Mouse (Mus musculus) liver, embryonic 11.5 days (tissue): Measurements from ENCODE around the gene Spint3. TPM values are rescaled to one million over a fixed set of nuclear protein-coding genes. Genes with fewer than 3 reads are reported as not detected.

ENCODE experiments used
- ATAC-seq: fragments of 200-750 bp; cut with Nextera tagmentation; replicated peaks from 2 replicates; pipeline ENCODE4 v1.8.0; 2017; ENCODE audit warnings: moderate number of reproducible peaks, mild to moderate bottlenecking, moderate TSS enrichment, moderate library complexity; ENCODE audit not compliant: low FRiP score
- DNase-seq: peaks from one replicate; pipeline ENCODE4 v3.0.0-alpha.2; 2017; ENCODE audit warnings: low spot score
- H3K27ac ChIP-seq: fragments of 300-500 bp; sonication (generic); 2 replicates; pipeline ENCODE4 v1.5.1; 2014; ENCODE audit warnings: mild to moderate bottlenecking, low read depth, low read length, control low read depth
- H3K27me3 ChIP-seq: fragments of 300-500 bp; sonication (generic); replicated peaks from 2 replicates; pipeline ENCODE4 v1.6.1; 2014; ENCODE audit warnings: low read length, mixed read lengths; ENCODE audit not compliant: control insufficient read depth, insufficient read depth
- H3K36me3 ChIP-seq: fragments of 300-500 bp; sonication (generic); 2 replicates; pipeline ENCODE4 v1.6.1; 2014; ENCODE audit warnings: mild to moderate bottlenecking, low read length, moderate library complexity, mixed read lengths; ENCODE audit not compliant: control insufficient read depth, insufficient read depth
- H3K4me1 ChIP-seq: fragments of 300-500 bp; sonication (generic); replicated peaks from 2 replicates; pipeline ENCODE4 v1.6.1; 2014; ENCODE audit warnings: low read length, mixed read lengths; ENCODE audit not compliant: control insufficient read depth, insufficient read depth
- H3K4me2 ChIP-seq: fragments of 300-500 bp; sonication (generic); 2 replicates; pipeline ENCODE4 v1.6.1; 2014; ENCODE audit warnings: mild to moderate bottlenecking, control low read depth, moderate library complexity
- H3K4me3 ChIP-seq: fragments of 300-500 bp; sonication (generic); 2 replicates; pipeline ENCODE4 v1.5.1; 2014; ENCODE audit warnings: low read depth, low read length, control low read depth
- H3K9ac ChIP-seq: fragments of 300-500 bp; sonication (generic); 2 replicates; pipeline ENCODE4 v1.6.1; 2014; ENCODE audit warnings: low read depth, low read length, control low read depth
- H3K9me3 ChIP-seq: fragments of 300-500 bp; sonication (generic); 2 replicates; pipeline ENCODE4 v1.6.1; 2016; ENCODE audit warnings: low read length, inconsistent platforms, mixed read lengths; ENCODE audit not compliant: control insufficient read depth
- WGBS: fragments of 180-500 bp; shearing (Covaris S2); extraction: QIAGEN DNeasy Blood & Tissue Kit; methylation state at CpG from one replicate; pipeline ENCODE4 v1.1.7; 2014; 5-methylcytosine and 5-hydroxymethylcytosine counted together
- polyA plus RNA-seq: library from polyadenylated mRNA; unstranded; fragments of >200 nt; fragmentation: Nextera tagmentation; extraction: Ambion mirVana; gene quantifications from 2 replicates; pipeline ENCODE4 v1.2.1, GENCODE M21; 2014

The Spint3 gene
- polyA plus RNA-seq, 1 experiment from 2014 or later, result not detected

DNA sequence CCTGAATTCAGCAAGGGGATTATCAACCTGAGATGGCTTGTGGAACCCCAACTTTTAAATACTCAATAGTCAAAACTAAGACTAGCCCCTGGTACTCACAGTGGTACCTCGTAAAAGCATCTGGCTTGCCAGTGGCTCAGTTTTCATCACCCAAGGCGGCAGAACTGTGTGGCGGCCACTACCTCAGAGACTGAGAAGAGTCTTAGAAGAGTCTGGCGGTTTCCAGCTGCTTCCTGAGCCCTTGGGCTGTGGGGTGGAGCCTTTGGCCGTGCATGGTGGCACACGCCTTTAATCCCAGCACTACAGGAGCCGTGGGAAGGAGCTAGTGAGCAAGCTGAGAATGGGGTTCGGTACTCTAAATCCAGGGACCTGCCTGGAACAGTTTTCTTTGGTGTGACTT is 51.0 kb downstream of the Spint3 start:
- Histone ChIP-seq H3K27me3 (0 out of 2 replicates have a peak, but pooled peaks cover 2% of the 10 kb centered on the region), H3K4me1 (peaks cover 3% of the 10 kb centered on the region; the same call in 1 of the 2 replicates), H3K27ac (no peak overlapping the region), H3K9me3 (no peaks in the 10 kb centered on the region), H3K4me3 (no peak overlapping the region), H3K36me3 (no peaks in the 10 kb centered on the region), H3K9ac (no peak overlapping the region), H3K4me2 (no peak overlapping the region)
- no peak for DNase-seq
- no peak for ATAC-seq
- WGBS, result 18% methylated on average over 8 of the region's 8 CpGs

DNA sequence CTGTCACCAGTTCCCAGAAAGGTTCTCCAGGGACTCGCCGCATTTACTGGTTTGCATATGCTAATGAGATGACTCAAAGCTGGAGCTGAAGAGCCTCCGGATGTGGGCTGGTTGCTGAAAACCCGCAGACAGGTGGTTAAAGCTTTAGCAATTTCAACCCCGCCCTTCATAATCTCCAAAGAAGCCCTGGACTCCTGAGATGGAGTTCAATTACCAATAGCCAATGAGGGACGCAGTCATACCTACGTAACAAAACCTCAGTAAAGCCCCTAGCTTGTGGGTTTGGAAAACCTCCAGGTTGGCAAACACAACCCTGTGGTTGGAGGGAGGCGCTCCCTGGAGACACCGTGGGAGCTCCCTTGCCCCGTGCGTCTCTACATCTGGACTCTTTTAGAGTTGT is 51.4 kb downstream of the Spint3 start:
- WGBS, result 9% methylated on average over 11 of the region's 11 CpGs
- no peaks in the 10 kb centered on the region for H3K36me3 ChIP-seq
- peaks cover 3% of the 10 kb centered on the region; the same call in 1 of the 2 replicates for H3K4me1 ChIP-seq
- no peak for ATAC-seq
- H3K27ac ChIP-seq, result no peak overlapping the region
- H3K27me3 ChIP-seq, result 0 out of 2 replicates have a peak, but pooled peaks cover 2% of the 10 kb centered on the region
- no peak overlapping the region for H3K4me3 ChIP-seq
- H3K9ac ChIP-seq, result no peak overlapping the region
- no peak for DNase-seq
- 0 out of 2 replicates have a peak overlapping the region, but pooled peaks have one; percentile 9 for H3K4me2 ChIP-seq
- H3K9me3 ChIP-seq, result no peaks in the 10 kb centered on the region

DNA sequence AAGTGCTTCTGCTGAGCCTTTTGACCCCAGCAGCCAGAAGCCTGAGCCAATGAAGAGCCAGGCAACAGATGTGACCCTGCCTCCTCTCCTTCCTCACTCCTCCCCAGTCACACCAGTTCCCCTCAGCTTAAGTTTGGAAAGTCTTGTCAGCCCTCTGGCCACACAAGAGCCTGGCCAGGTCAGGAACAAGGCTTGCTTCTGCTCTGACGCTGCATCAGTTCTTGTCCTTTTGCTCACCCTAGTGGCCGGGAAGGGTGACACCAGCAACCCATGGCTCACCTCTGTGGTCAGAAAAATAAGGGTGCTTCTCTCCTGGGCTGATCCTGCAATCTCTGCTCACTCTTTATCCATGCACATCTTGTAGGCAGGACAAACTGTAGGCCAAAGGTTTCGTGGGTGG is 52.5 kb downstream of the Spint3 start:
- 0 out of 2 replicates have a peak, but pooled peaks have one; percentile 26 for ATAC-seq
- 6% methylated on average over 3 of the region's 3 CpGs for WGBS
- no peak overlapping the region for H3K9ac ChIP-seq

More for the DNA sequence above, 52.5 kb downstream of the Spint3 start:
- H3K36me3 ChIP-seq, result no peaks in the 10 kb centered on the region
- no peak overlapping the region for H3K4me3 ChIP-seq
- 0 out of 2 replicates have a peak, but pooled peaks cover 2% of the 10 kb centered on the region for H3K27me3 ChIP-seq
- no peak overlapping the region for H3K27ac ChIP-seq
- DNase-seq, result no peak
- no peak overlapping the region for H3K4me2 ChIP-seq
- peaks cover 3% of the 10 kb centered on the region; the same call in 1 of the 2 replicates for H3K4me1 ChIP-seq
- H3K9me3 ChIP-seq, result no peaks in the 10 kb centered on the region

Other genes with a start within 250 kb of the Spint3 start
- not detected in 2 replicates for gene Svs5, start 240.7 kb downstream of the Spint3 start, polyA plus RNA-seq
- gene Slpi, start 184.4 kb downstream of the Spint3 start, polyA plus RNA-seq, result 9.4 and 11.6 TPM in 2 replicates
- 0.04 and 0.12 TPM in 2 replicates for gene Rbpjl, start 170.3 kb downstream of the Spint3 start, polyA plus RNA-seq
- gene Matn4, start 168.3 kb downstream of the Spint3 start, polyA plus RNA-seq, result 0.14 and 0.32 TPM in 2 replicates
- gene Sdc4, start 129.6 kb downstream of the Spint3 start, polyA plus RNA-seq, result 38.9 and 39.2 TPM in 2 replicates
- gene Sys1, start 116.5 kb downstream of the Spint3 start, polyA plus RNA-seq, result 49.1 and 52.8 TPM in 2 replicates
- gene Gm20458, start 112.5 kb downstream of the Spint3 start, polyA plus RNA-seq, result 4.4 and 7.4 TPM in 2 replicates
- not detected in 2 replicates for gene Trp53tg5, start 99.7 kb downstream of the Spint3 start, polyA plus RNA-seq
- gene Dbndd2, start 87.4 kb downstream of the Spint3 start, polyA plus RNA-seq, result 2.1 TPM in 2 replicates
- gene Pigt, start 75.9 kb downstream of the Spint3 start, polyA plus RNA-seq, result 52.1 and 58.7 TPM in 2 replicates
- gene Wfdc2, start 11.0 kb downstream of the Spint3 start, polyA plus RNA-seq, result 8.2 and 9.1 TPM in 2 replicates
- not detected in 2 replicates for gene Wfdc6a, start 12.0 kb upstream of the Spint3 start, polyA plus RNA-seq
- gene Eppin, start 20.1 kb upstream of the Spint3 start, polyA plus RNA-seq, result not detected in 2 replicates
- gene Wfdc6b, start 40.1 kb upstream of the Spint3 start, polyA plus RNA-seq, result not detected in 2 replicates
- not detected in 2 replicates for gene Wfdc8, start 40.2 kb upstream of the Spint3 start, polyA plus RNA-seq
- not detected in 2 replicates for gene Wfdc16, start 65.3 kb upstream of the Spint3 start, polyA plus RNA-seq
- gene Wfdc10, start 82.6 kb upstream of the Spint3 start, polyA plus RNA-seq, result not detected in 2 replicates
- gene Wfdc9, start 83.1 kb upstream of the Spint3 start, polyA plus RNA-seq, result not detected in 2 replicates
- not detected in 2 replicates for gene Wfdc11, start 100.6 kb upstream of the Spint3 start, polyA plus RNA-seq
- gene Wfdc13, start 111.6 kb upstream of the Spint3 start, polyA plus RNA-seq, result not detected in 2 replicates
- gene Spint4, start 125.0 kb upstream of the Spint3 start, polyA plus RNA-seq, result not detected in 2 replicates
- not detected in 2 replicates for gene Spint5, start 141.8 kb upstream of the Spint3 start, polyA plus RNA-seq
- gene Wfdc3, start 172.5 kb upstream of the Spint3 start, polyA plus RNA-seq, result 0.18 and 0.38 TPM in 2 replicates
- gene Dnttip1, start 172.5 kb upstream of the Spint3 start, polyA plus RNA-seq, result 50.3 and 50.5 TPM in 2 replicates
- 482 and 522 TPM in 2 replicates for gene Ube2c, start 196.4 kb upstream of the Spint3 start, polyA plus RNA-seq
- gene Tnnc2, start 206.5 kb upstream of the Spint3 start, polyA plus RNA-seq, result 0.47 and 1.1 TPM in 2 replicates
- 8.3 and 8.4 TPM in 2 replicates for gene Snx21, start 212.4 kb upstream of the Spint3 start, polyA plus RNA-seq
- gene Acot8, start 231.4 kb upstream of the Spint3 start, polyA plus RNA-seq, result 23.2 and 23.6 TPM in 2 replicates
- gene Zswim3, start 231.6 kb upstream of the Spint3 start, polyA plus RNA-seq, result 7.3 and 8.7 TPM in 2 replicates
- 13.7 and 15.6 TPM in 2 replicates for gene Zswim1, start 249.2 kb upstream of the Spint3 start, polyA plus RNA-seq